Mouse (Mus musculus) gastrocnemius, postnatal 10 days (tissue): ENCODE data around the gene Trpm2. TPM values are rescaled to one million over a fixed set of nuclear protein-coding genes. Genes with fewer than 3 reads are reported as not detected.
"Not testable (repeated sequence)": the region's sequence is repeated elsewhere in the genome, so short reads cannot be mapped to it uniquely, and the experiment has no call there.

Source experiments
- DNase-seq: peaks from one replicate; pipeline ENCODE4 v3.0.0; 2021; ENCODE audit warnings: mixed read lengths
- long read RNA-seq, 2 experiments: library from polyadenylated mRNA; stranded (forward); transcript quantifications; one replicate each; pipeline ENCODE4 v2.0.0; 2021
- total RNA-seq, 2 experiments: library from RNA; stranded (reverse); gene quantifications; 2 replicates each; pipeline ENCODE4 v1.2.3; 2021

Trpm2 gene
- under 1 TPM; 0.26 to 0.75 TPM for total RNA-seq
- long read RNA-seq, experiment 1: 0 reads
- long read RNA-seq, experiment 2: 0 reads

DNA sequence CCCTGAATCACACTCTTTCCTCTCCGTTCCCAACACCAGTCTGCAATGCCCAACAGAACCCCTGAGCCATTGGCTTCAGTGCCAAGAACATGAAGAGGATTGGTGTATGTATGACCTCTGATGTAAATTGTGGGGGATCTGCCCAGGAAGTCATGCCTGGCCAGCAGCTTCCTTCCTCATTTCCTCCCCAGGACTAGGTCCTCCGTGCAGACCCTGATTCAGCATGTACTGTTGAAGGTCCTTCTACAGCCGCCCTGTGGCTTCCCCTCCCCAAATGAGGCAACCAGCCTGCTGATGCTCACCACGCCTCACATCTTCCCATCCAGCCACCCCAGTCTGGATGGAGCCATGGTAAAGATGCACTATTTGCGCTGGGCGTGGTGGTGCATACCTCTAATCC, at the start of gene Trpm2:
TSS of gene Trpm2 (minus strand) at position 83 of the 400 bp plus-strand sequence.
- no peak for DNase-seq

DNA sequence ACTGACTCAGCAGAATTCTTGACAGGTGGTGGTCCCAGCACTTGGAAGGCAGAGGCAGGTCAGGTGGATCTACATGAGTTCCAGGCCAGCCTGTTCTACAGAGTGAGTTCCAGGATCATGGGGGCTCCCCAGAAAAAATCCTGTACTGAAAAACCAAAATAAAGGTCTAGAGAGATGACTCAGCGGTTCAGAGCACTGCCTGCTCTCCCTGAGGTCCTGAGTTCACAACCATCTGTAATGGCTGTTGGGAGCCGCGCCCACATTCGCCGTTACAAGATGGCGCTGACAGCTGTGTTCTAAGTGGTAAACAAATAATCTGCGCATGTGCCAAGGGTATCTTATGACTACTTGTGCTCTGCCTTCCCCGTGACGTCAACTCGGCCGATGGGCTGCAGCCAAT, 49.6 kb upstream of the Trpm2 start:
- DNase-seq: not testable (repeated sequence)

DNA sequence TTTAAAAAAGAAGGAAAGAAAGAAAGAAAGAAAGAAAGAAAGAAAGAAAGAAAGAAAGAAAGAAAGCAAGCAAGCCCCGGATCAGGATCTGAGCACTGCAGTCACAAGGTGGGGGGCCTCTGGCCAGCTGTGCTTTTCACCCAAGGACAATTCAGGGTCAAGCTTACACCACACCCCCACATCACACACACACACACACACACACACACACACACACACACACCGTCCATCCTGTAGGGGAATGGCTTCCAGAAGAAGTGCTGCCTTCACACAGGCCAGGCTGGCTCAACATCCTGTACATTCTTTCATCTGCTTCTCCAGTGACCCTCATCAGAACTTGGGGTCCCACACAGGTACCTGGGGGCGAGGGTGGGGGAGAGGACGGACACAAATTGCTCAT, 48.9 kb upstream of the Trpm2 start:
- no peak for DNase-seq

DNA sequence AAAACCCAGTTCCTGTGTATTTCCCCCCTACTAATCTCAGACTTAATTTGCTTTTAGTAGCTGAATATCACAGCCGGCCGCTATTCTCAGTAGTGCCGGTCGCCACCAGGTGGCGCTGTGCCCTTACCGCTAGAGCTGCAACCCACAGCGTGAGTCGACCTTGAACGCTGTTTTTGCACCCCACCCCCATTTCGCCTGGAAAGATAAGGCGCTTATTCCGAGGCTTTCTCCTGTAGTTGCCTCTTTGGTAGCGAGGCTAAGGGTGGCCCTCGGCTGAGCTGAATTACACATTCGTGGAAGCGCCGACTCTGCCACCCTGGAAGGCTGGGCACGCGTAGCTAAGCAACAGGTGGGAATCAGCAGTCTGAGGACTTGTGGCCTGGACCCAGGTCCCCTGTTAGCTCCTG, 48.4 kb upstream of the Trpm2 start:
- DNase-seq: peak; percentile 88

DNA sequence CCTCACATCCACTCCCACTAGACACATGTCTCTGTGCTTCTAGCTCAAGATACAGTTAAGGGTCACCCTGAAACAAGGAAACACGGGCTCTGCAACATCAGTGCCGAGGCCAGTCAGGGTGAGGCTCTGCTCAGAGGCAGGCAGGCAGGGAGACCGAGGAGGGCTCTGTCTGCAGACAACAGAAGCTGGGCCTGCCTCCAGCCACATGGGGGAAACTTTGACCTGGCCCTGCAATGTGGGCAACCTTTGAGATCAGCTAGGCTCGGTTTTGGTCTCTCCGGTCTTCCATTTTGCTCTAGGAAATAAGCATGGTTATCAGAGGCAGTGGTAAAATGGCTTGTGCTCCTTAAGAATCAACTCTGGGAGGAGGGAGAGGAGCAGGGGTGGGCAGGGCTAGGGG, 46.0 kb upstream of the Trpm2 start:
- no peak for DNase-seq

DNA sequence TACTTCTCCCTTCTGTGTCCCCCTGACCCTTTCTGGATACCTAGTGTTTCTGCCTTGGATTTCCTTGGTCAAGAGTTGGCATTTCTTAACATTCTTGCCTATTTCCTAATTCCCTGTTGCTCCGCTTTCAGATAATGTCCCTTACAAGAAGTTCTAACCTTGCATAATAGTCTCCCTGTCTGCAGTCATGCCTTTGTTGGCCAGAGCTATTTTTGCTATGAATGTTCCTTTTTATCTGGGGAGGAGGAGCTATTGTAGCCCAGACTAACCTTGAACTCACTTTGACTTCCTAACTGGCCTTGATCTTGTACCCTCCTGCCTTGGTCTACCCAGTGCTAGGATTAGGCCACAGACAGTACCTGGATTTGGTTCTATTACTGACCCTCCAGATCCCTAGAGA, 45.1 kb upstream of the Trpm2 start:
- no peak for DNase-seq

DNA sequence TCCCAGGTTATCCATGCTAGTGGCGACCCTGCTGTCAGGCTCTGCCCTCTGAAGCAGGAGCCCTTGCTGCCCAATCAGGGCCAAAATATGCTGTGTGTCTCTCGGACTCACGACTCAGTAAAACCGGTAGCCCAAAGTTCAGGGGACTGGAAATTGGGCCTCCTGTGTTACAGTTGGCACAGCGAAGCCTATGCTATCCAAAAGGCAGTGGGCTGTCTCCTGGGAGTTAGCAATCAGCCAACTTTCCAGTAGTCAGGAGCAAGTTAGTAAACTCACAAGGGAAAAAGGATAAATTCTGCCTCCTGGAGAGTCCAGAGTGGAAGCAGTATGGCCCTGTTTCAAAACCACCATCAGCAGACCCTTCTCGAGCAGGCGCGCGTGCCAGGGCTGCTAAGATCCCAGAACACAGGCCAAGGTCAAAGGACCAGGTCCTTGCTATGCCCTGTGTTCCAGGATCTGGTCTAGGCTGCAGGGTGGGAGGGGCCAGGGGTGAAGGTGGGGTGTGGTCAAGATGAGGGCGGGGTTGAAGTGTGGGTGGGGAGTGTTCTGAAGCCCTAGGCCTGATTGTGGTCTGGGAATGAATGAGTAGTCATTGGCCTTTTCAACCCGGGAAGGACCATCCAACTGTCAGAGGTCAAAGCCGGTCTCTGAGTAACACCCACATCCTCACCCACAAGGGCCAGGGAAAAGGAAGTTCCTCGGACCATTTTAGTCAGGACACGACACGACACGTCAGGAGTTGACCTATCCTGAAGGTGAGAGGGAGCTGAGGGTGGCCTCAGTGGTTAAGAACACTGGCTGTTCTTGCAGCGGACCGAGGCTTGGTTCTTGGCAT, 42.5 kb upstream of the Trpm2 start:
- no peak for DNase-seq

DNA sequence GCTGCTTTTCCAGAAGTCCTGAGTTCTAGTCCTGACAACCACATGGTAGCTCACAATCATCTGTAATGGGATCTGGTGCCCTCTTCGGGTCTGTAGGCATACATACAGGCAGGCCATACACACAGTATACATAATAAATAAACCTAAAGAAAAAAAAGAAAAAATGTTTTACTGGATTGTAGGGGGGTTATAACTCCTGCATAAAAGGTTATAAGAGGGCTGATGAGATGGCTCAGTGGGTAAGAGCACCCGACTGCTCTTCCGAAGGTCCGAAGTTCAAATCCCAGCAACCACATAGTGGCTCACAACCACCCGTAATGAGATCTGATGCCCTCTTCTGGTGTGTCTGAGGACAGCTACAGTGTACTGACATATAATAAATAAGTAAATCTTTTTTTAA, 40.8 kb upstream of the Trpm2 start:
- DNase-seq: not testable (repeated sequence)

DNA sequence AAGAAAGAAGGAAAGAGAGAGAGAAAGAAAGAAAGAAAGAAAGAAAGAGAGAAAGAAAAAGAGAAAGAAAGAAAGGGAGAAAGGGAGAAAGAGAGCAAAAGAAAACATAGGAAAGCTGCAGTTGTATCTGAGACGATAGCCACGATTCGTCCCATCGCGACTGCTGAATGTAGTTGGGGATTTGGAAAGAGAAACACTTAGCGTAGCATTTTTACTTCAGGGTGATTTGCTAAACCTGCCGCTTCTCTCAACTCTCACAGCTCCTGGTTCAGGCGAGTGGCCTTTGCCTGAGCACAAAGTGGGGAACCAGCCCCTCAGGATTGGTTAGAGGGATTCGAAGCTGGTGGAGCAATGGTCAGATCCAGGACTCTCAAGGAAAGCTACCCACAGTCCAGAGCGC, 40.0 kb upstream of the Trpm2 start:
- DNase-seq: no peak

DNA sequence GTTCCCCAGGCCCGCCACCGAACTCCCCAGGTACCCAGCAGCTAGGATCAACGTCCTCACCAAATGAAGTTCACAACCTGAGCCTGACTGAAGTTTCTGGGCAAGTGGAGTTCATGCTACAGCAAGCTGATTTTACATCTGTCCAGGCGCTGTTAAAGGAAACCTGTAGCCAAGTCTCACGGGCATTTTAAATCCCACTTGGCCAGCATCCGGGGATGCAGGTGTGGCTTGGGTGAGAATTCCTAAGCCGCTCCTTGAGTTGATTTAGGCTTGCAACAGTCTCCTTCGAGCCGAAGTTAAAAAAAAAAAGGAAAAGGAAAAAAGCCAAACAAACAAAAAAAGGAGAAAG, 39.6 kb upstream of the Trpm2 start, which contains the start of gene Pfkl:
TSS of gene Pfkl (minus strand) at position 139 of the 349 bp plus-strand sequence.
- no peak for DNase-seq

DNA sequence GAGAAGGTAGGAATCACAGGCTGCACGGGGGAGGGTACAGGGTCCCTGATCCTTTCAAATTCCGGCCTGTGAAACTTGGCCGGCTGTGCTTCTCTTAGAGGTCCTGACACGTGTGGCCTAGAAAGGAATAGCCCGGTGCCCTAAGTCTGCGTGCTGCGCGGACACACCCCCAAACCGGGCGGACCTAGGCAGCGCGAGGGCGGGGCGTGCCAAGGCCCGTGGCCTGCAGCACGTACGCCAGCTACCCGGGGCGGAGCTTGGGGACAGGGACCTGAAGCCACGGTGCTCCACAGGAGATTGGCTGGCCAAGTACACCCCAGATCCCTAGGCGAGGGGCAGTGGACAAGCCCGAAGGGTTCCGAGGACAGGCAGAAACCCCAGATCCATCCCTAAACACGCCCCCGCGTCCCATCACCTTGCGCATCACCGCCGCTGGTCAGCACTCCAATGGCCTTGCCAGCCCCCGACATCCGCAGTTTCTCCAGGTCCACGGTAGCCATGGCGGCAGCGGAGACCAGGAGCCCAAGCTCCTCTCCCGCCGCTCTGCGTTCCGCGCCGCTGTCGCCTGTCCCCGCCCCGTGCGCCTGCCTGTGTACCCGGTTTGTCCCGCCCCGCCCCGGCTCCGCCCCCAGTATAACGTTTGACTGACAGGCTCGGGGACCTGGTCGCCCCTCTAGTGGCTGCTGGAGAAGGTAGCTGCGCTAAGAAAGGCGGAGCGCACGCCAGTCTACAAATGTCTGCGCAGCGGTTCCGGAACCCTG, 39.0 kb upstream of the Trpm2 start:
- peak; percentile 93 for DNase-seq

DNA sequence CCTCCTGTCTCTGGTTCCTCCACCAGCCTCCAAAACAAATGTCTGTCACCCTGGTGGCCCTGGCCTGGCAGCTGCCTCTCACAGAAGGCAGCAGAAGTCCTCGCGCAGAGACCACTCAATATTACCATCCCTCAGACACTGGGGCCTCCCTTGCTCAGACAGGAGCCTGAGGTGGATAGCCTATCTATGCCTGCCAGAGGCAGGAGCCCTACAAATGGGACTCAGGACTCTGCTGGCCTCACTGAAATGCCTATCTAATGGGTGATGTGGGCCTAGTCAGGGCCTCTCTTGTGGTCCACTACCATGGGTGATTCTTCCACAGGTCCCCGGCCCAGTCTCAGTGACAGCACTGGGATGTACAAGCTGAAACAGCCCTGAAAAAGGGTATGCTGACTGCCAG, 37.8 kb upstream of the Trpm2 start:
- no peak for DNase-seq

DNA sequence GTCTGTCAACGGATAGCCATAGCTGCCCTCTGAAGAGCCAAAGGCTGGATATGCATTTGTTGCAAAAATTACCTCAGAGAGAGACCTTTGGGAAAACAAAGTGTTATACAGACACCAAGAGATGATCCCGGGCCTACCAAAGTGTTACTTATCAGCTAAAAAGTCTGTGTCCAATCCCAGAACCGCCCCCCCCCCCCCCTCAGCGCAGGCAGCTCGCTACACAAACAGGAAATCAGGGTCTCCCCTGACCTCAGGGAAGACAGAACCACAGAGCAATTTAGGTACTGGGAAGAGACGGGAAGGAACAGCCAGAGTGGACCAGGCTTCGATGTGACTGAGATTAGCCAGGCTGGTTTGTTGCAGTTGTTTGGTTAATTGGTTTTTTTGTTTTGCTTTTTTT, 36.8 kb upstream of the Trpm2 start:
- no peak for DNase-seq

DNA sequence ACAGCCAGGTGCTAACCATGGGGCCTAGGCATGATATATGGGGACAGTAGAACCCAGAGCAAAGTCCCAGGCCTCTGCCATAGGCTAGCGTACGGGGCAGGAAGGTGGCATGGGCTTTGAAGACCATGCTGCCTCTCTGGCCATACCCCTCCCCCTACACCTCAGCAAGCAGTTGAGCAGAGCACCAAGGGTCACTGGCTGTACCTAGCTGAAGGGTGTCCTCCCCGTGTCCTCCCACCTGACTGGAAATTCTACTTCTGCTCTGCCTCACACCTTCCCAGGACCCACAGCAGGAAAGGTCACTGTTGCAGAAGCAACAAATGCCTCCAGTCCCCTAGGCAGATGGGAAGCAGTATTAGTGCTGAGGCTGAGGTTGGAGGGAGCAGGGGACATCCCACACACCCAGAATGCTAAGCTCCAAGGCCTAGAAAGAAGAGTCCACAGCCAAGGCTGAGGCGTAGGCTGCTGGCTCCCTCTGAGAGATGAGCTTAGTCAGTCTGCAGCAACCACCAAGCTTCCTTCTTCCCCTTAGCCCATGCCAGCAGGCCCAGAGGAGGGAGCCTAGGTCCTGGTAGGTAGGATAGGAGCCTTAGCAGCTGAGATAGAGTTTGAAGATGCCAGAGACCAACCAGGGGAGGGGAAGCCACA, 35.6 kb upstream of the Trpm2 start:
- no peak for DNase-seq

DNA sequence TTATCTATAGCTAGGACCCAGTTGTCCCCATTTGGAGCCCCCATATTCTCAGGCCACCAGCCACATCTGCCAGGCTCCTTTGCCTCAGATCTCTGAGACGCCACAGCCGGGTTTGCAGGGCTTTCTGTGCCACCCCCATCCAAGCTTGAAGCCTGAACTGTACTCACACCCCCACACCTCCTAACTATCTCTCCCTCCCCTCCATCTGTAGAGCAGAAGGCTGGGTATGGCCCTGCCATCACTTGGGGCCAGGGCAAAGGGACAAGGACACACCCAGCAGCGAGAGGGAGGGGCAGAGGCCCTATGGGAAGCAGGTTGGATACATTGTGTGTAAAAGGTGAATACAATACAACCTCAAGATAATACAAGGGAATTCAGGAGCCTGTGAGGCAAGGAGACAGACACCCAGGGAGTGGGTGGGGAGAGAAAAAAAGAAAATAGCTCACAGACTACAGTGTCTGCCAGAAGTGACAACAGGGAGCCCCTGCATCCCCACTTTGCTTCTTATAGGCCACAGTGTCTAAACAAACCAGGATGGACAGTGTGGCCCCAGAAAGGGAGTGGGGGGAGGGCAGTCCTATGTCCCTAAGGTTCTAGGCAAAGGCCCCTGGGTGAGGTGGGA, 34.2 kb upstream of the Trpm2 start:
- DNase-seq: no peak

DNA sequence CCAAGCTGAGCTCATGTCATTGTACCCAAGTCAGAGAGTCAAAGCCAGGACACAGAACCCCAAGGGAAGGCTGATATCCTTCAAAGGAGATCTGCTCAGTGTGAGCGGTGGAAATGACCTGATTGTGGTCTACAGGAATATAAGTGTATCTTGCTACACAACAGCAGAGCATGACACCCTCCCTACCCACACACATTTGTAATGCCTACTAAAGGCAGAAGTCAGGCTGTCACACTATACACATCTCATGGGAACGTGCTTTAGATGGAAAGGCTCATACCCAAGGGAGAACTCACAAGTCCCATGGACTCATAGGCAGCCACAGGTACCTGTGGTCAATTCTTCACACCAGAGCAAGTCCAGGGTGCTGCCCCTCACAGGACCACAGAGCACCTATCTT, 32.0 kb upstream of the Trpm2 start:
- DNase-seq: no peak

DNA sequence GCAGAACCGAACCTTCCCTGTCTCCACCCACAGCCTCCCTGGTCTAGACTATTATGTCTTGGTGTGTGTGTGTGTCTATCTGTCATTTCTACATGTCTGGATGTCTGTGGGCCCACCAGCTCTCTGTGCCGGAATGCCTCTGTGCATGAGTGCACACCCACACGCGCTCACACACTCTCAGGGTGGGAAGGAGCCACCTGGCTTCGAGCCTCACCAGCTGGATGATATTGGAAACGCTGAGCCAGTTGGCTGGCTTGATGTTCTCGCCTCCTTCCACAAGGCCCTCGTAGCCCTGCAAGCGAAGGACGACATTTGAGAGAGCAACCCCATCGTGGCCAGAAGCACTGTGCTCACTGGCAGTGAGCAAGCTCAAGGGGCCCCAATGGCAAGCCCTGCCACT, 31.4 kb upstream of the Trpm2 start:
- peak; percentile 54 for DNase-seq

DNA sequence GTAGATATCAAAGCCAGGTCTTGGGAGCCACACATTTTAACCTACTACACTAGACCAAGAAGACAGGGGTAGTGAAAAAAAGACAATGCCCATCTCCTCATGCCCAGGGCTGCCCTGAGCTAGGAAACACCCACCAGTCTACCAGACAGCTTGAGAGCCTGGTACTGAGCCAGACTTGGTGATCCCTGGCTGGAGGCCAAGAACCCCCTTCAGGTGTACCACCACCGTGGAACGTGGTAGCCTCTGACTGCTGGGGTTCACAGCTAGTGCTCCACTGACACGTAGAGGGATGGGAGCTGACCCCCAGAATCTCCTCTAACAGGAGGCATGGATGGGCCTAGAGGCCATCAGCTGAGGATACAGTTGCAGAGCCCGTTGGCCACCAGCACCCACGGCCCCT, 29.8 kb upstream of the Trpm2 start:
- DNase-seq: no peak

DNA sequence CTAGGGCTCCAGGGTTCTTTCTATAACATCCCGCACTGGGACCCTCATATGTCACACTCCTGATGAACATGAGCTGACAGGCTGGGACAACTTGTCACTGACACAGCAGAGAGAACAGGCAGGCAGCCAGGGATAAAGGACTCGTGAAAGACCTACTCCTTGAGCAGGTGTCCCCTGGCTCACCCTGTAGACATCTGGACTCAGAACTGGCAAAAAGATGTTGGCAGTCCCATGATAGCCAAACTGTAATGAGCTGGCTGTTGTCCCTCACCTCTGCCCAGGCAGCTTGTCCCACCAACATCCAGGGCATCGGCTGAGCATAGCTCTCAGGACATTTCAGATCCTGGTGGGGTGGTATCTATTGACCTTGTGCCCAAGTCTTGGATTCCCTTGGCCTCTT, 25.3 kb upstream of the Trpm2 start:
- DNase-seq: no peak

DNA sequence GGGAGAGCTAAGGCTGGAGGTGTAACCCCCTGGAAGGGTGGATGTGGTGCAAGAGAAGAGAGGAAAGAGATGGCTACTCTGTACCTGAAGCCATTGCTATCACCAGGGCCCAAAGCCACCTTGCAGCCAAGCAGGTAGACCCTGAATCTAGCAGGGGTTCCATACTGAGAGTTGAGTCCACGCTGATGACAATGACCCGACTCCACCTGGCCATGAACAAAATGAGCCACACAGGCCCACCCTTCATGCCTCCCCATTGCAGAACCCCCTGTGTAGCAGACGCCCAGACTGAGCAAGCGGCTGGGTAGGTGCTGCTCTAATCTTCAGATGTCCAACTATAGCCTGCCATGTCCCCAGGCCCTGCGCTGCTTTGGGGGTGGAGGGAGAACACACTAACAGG, 15.4 kb upstream of the Trpm2 start:
- no peak for DNase-seq

DNA sequence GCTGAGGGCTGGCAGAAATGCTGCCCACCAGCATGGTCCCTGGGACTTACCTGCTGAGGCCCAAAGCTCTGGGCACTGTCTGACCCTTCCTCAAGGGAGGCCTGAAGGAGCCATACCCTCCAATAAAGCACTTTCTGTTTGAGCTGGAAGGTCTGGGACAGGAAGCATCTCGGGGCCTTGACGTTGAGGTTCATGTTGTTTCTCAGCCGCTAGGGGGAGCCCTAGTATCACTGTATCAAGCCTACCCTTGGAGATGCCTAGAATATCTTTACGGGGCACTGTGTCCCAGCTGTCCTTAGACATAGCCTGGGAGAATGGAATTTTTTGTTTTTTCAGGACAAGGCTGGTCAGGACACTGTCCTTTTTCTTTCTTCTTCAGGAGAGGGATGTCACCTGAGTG, 14.3 kb upstream of the Trpm2 start:
- peak; percentile 74 for DNase-seq
